Mouse (Mus musculus): ENCODE data around the gene Gm5725. TPM values are rescaled to one million over a fixed set of nuclear protein-coding genes. Genes with fewer than 3 reads are reported as not detected.

The Gm5725 gene
- polyA plus RNA-seq (2012; rRNA removed) = not detected in 2 replicates

GRCm38 (mm10) chr7:21844167-21844566 is at the start of gene Gm5725:
Gene Gm5725, minus strand, starts transcription at chr7:21844267.

DNA sequence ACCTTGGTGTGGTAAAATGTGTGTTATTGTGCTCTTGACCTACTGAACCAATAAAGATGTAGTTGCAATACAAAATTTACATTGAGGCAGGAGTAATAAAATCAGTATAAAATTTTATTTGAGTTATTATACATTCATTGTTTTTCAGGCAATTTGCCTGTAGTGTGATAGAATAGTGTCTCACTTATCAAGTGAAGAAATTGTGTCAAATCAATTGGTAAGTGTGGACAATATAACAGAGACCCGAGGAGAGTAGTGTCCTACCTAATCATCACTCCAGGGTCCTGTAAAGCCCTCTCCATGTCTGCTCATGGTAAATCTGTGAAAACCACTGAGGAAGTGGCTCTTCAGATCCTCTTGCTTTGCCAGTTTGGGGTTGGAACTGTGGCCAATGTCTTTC is 12.0 kb downstream of the Gm5725 start, which contains the start of gene Vmn1r135:
Gene Vmn1r135 (plus strand): TSS at position 301 of the 400 bp plus-strand sequence.

DNA sequence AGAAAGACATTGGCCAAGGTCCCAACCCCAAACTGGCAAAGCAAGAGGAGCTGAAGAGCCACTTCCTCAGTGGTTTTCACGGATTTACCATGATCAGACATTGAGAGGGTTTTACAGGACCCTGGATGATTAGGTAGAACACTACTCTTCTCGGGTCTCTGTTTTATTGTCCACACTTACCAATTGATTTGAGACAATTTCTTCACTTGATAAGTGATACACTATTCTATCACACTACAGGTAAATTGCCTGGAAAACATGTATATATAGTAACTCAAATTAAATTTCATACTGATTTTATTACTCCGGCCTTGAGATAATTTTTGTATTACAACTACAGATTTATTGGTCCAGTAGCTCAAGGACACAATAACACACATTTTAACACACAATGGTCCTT is 47.4 kb downstream of the Gm5725 start, which contains the start of gene Gm4177:
Gene Gm4177 (minus strand): TSS at position 101 of the 400 bp plus-strand sequence.

Other genes with a start within 250 kb of the Gm5725 start
- not detected in 2 replicates for gene Vmn1r132, start 230.2 kb downstream of the Gm5725 start, polyA plus RNA-seq (2012; rRNA removed)
- not detected in 2 replicates for gene Gm4175, start 82.8 kb downstream of the Gm5725 start, polyA plus RNA-seq (2012; rRNA removed)
- not detected in 2 replicates for gene Gm4177, start 47.5 kb downstream of the Gm5725 start, polyA plus RNA-seq (2012; rRNA removed)
- gene Vmn1r135, start 11.9 kb downstream of the Gm5725 start, polyA plus RNA-seq (2012; rRNA removed) = not detected in 2 replicates
- not detected in 2 replicates for gene Gm5891, start 77.0 kb upstream of the Gm5725 start, polyA plus RNA-seq (2012; rRNA removed)
- gene Vmn1r137, start 150.3 kb upstream of the Gm5725 start, polyA plus RNA-seq (2012; rRNA removed) = not detected in 2 replicates
- not detected in 2 replicates for gene Vmn1r138, start 184.6 kb upstream of the Gm5725 start, polyA plus RNA-seq (2012; rRNA removed)
- gene Gm6176, start 212.0 kb upstream of the Gm5725 start, polyA plus RNA-seq (2012; rRNA removed) = not detected in 2 replicates
- gene Vmn1r139, start 224.8 kb upstream of the Gm5725 start, polyA plus RNA-seq (2012; rRNA removed) = not detected in 2 replicates